Mouse (Mus musculus): ENCODE data around the gene Ephb6. TPM values are rescaled to one million over a fixed set of nuclear protein-coding genes. Genes with fewer than 3 reads are reported as not detected.

Ephb6 gene
- polyA plus RNA-seq, 1 experiment from 2014 or later = 7.7 TPM

- WGBS = 68% methylated on average over 5 of the region's 5 CpGs
- no peaks in the 10 kb centered on the region for H3K36me3 ChIP-seq
These were observed 28.0 kb upstream of the Ephb6 start for GRCm38 (mm10) chr6:41577297-41577696.

GRCm38 (mm10) chr6:41581295-41581694 is 24.0 kb upstream of the Ephb6 start:
- WGBS = 56% methylated on average over 7 of the region's 7 CpGs
- ATAC-seq = no peak
- H3K4me1 ChIP-seq (replicated peaks) = no peaks in the 10 kb centered on the region

More at GRCm38 (mm10) chr6:41577297-41577696, 28.0 kb upstream of the Ephb6 start:
- no peak overlapping the region for H3K27ac ChIP-seq
- no peak overlapping the region for H3K9ac ChIP-seq
- no peaks in the 10 kb centered on the region for H3K4me1 ChIP-seq (replicated peaks)
- no peaks in the 10 kb centered on the region for H3K9me3 ChIP-seq
- H3K4me2 ChIP-seq (replicated peaks) = no peak overlapping the region
- no peaks in the 10 kb centered on the region for H3K27me3 ChIP-seq (replicated peaks)
- no peak for ATAC-seq
- H3K4me3 ChIP-seq (replicated peaks) = no peak overlapping the region

GRCm38 (mm10) chr6:41582189-41582588 is 23.1 kb upstream of the Ephb6 start:
- no peak for ATAC-seq
- no peak overlapping the region for H3K9ac ChIP-seq
- H3K36me3 ChIP-seq = no peaks in the 10 kb centered on the region
- H3K27me3 ChIP-seq (replicated peaks) = no peaks in the 10 kb centered on the region
- no peaks in the 10 kb centered on the region for H3K9me3 ChIP-seq
- no peak overlapping the region for H3K4me2 ChIP-seq (replicated peaks)
- H3K4me1 ChIP-seq (replicated peaks) = no peaks in the 10 kb centered on the region
- no peak overlapping the region for H3K4me3 ChIP-seq (replicated peaks)
- WGBS = 88% methylated on average over 1 of the region's 1 CpGs
- no peak overlapping the region for H3K27ac ChIP-seq

More at GRCm38 (mm10) chr6:41581295-41581694, 24.0 kb upstream of the Ephb6 start:
- Histone ChIP-seq H3K27me3 (replicated peaks) (no peaks in the 10 kb centered on the region), H3K9me3 (no peaks in the 10 kb centered on the region), H3K4me2 (replicated peaks) (no peak overlapping the region), H3K4me3 (replicated peaks) (no peak overlapping the region), H3K27ac (no peak overlapping the region), H3K9ac (no peak overlapping the region), H3K36me3 (no peaks in the 10 kb centered on the region)

GRCm38 (mm10) chr6:41604401-41605050 is 756 bp upstream of the Ephb6 start:
- H3K27me3 ChIP-seq (replicated peaks) = 0 out of 2 replicates have a peak, but pooled peaks cover 3% of the 10 kb centered on the region
- H3K4me3 ChIP-seq (replicated peaks) = peak overlapping the region; percentile 82
- 0 out of 2 replicates have a peak, but pooled peaks cover 9% of the 10 kb centered on the region for H3K4me1 ChIP-seq (replicated peaks)
- peak; percentile 74 for ATAC-seq
- H3K9ac ChIP-seq = peak overlapping the region; percentile 76
- H3K9me3 ChIP-seq = no peaks in the 10 kb centered on the region
- H3K36me3 ChIP-seq = no peaks in the 10 kb centered on the region
- H3K27ac ChIP-seq = peak overlapping the region; percentile 86
- peak overlapping the region; percentile 87 for H3K4me2 ChIP-seq (replicated peaks)
- WGBS = under 1% methylated on average over 23 of the region's 23 CpGs

GRCm38 (mm10) chr6:41605794-41606104 is 467 bp downstream of the Ephb6 start:
- 0 out of 2 replicates have a peak, but pooled peaks cover 3% of the 10 kb centered on the region for H3K27me3 ChIP-seq (replicated peaks)
- no peaks in the 10 kb centered on the region for H3K9me3 ChIP-seq
- WGBS = 2% methylated on average over 7 of the region's 7 CpGs
- peak overlapping the region; percentile 87 for H3K4me2 ChIP-seq (replicated peaks)
- H3K27ac ChIP-seq = no peak overlapping the region
- peak overlapping the region; percentile 76 for H3K9ac ChIP-seq
- no peak for ATAC-seq
- no peaks in the 10 kb centered on the region for H3K36me3 ChIP-seq
- 0 out of 2 replicates have a peak, but pooled peaks cover 9% of the 10 kb centered on the region for H3K4me1 ChIP-seq (replicated peaks)
- peak overlapping the region; percentile 82 for H3K4me3 ChIP-seq (replicated peaks)

GRCm38 (mm10) chr6:41606214-41606613 is 932 bp downstream of the Ephb6 start:
- WGBS = 23% methylated on average over 4 of the region's 4 CpGs
- ATAC-seq = no peak
- H3K4me3 ChIP-seq (replicated peaks) = peak overlapping the region; percentile 82
- H3K4me1 ChIP-seq (replicated peaks) = 0 out of 2 replicates have a peak, but pooled peaks cover 9% of the 10 kb centered on the region
- peak overlapping the region; percentile 76; the same call in 1 of the 2 replicates for H3K9ac ChIP-seq
- no peaks in the 10 kb centered on the region for H3K9me3 ChIP-seq
- H3K27me3 ChIP-seq (replicated peaks) = 0 out of 2 replicates have a peak, but pooled peaks cover 3% of the 10 kb centered on the region
- no peaks in the 10 kb centered on the region for H3K36me3 ChIP-seq
- H3K27ac ChIP-seq = no peak overlapping the region
- H3K4me2 ChIP-seq (replicated peaks) = peak overlapping the region; percentile 87

GRCm38 (mm10) chr6:41607637-41608036 is 2.4 kb downstream of the Ephb6 start:
- no peak overlapping the region for H3K4me3 ChIP-seq (replicated peaks)
- no peaks in the 10 kb centered on the region for H3K9me3 ChIP-seq
- H3K4me1 ChIP-seq (replicated peaks) = 0 out of 2 replicates have a peak, but pooled peaks cover 9% of the 10 kb centered on the region
- WGBS = 65% methylated on average over 5 of the region's 5 CpGs
- no peaks in the 10 kb centered on the region for H3K36me3 ChIP-seq
- no peak overlapping the region for H3K4me2 ChIP-seq (replicated peaks)
- H3K27me3 ChIP-seq (replicated peaks) = 0 out of 2 replicates have a peak, but pooled peaks cover 3% of the 10 kb centered on the region
- H3K27ac ChIP-seq = no peak overlapping the region
- ATAC-seq = no peak
- H3K9ac ChIP-seq = no peak overlapping the region

GRCm38 (mm10) chr6:41620173-41620798 is 15.0 kb downstream of the Ephb6 start:
- H3K9me3 ChIP-seq = no peaks in the 10 kb centered on the region
- H3K4me1 ChIP-seq (replicated peaks) = no peaks in the 10 kb centered on the region
- H3K36me3 ChIP-seq = no peaks in the 10 kb centered on the region
- no peak overlapping the region for H3K27ac ChIP-seq
- ATAC-seq = peak; percentile 80
- H3K9ac ChIP-seq = no peak overlapping the region
- no peak overlapping the region for H3K4me3 ChIP-seq (replicated peaks)
- 80% methylated on average over 9 of the region's 9 CpGs for WGBS
- no peaks in the 10 kb centered on the region for H3K27me3 ChIP-seq (replicated peaks)
- H3K4me2 ChIP-seq (replicated peaks) = no peak overlapping the region

- Histone ChIP-seq H3K9ac (no peak overlapping the region), H3K36me3 (no peaks in the 10 kb centered on the region), H3K27me3 (replicated peaks) (no peaks in the 10 kb centered on the region), H3K4me2 (replicated peaks) (no peak overlapping the region), H3K4me1 (replicated peaks) (no peaks in the 10 kb centered on the region), H3K9me3 (no peaks in the 10 kb centered on the region), H3K4me3 (replicated peaks) (no peak overlapping the region), H3K27ac (no peak overlapping the region)
- no peak for ATAC-seq
- 86% methylated on average over 12 of the region's 12 CpGs for WGBS
These were observed 16.1 kb downstream of the Ephb6 start for GRCm38 (mm10) chr6:41621241-41621990.

- Histone ChIP-seq H3K4me2 (replicated peaks) (no peak overlapping the region), H3K4me3 (replicated peaks) (no peak overlapping the region), H3K27ac (no peak overlapping the region), H3K9me3 (no peaks in the 10 kb centered on the region), H3K4me1 (replicated peaks) (no peaks in the 10 kb centered on the region), H3K9ac (no peak overlapping the region), H3K36me3 (no peaks in the 10 kb centered on the region), H3K27me3 (replicated peaks) (no peaks in the 10 kb centered on the region)
- ATAC-seq = no peak
- WGBS = 70% methylated on average over 9 of the region's 9 CpGs
These were observed 17.4 kb downstream of the Ephb6 start for GRCm38 (mm10) chr6:41622661-41623060.

- Histone ChIP-seq H3K4me2 (replicated peaks) (no peak overlapping the region), H3K27ac (no peak overlapping the region), H3K4me1 (replicated peaks) (no peaks in the 10 kb centered on the region), H3K27me3 (replicated peaks) (no peaks in the 10 kb centered on the region), H3K9ac (no peak overlapping the region), H3K36me3 (no peaks in the 10 kb centered on the region), H3K9me3 (no peaks in the 10 kb centered on the region), H3K4me3 (replicated peaks) (no peak overlapping the region)
- ATAC-seq = no peak
- WGBS = 59% methylated on average over 1 of the region's 1 CpGs
These were observed 22.9 kb downstream of the Ephb6 start for GRCm38 (mm10) chr6:41628180-41628579.

GRCm38 (mm10) chr6:41630791-41631190 is 25.5 kb downstream of the Ephb6 start:
- H3K9ac ChIP-seq = no peak overlapping the region
- no peak overlapping the region for H3K4me3 ChIP-seq (replicated peaks)
- H3K4me2 ChIP-seq (replicated peaks) = no peak overlapping the region
- H3K4me1 ChIP-seq (replicated peaks) = no peaks in the 10 kb centered on the region
- no peak for ATAC-seq
- WGBS = 60% methylated on average over 2 of the region's 2 CpGs
- H3K9me3 ChIP-seq = no peaks in the 10 kb centered on the region
- H3K27me3 ChIP-seq (replicated peaks) = no peaks in the 10 kb centered on the region
- no peaks in the 10 kb centered on the region for H3K36me3 ChIP-seq
- H3K27ac ChIP-seq = no peak overlapping the region
